Mouse (Mus musculus): Measurements from ENCODE around the gene Eln. TPM values are rescaled to one million over a fixed set of nuclear protein-coding genes. Genes with fewer than 3 reads are reported as not detected.

Eln gene
- total RNA-seq, 2 experiments from 2014 or later: 7.3 to 7.5 TPM

DNA sequence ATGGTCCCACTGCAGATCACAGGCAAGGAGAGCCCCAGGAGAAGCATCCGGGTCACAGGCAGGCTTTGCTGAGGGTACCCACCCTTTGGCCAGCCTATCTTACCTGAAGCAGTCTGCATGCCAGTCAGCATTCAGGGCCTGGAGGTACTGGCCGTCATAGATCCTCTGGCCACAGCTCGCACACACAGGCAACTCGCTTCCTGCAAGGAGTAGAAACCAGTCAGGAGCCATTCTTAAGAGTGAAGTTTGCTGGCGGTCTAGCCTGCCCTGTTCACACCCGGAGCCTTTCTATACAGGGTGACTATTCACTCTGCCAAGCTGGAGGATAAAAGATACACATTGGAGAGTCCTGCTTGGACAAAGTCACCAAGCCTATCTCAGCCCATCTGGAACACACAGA lies 60.6 kb downstream of the Eln start:
- no peak for DNase-seq (ENCODE audit: low spot score in 2 of 2)

GRCm38 (mm10) chr5:134684398-134684797 lies 62.7 kb downstream of the Eln start:
- no peak for DNase-seq (ENCODE audit: low spot score in 2 of 2)

- DNase-seq (ENCODE audit: low spot score in 2 of 2): no peak
These were observed 63.3 kb downstream of the Eln start for GRCm38 (mm10) chr5:134683813-134684212.

GRCm38 (mm10) chr5:134680238-134680637 lies 66.9 kb downstream of the Eln start:
- DNase-seq (ENCODE audit: low spot score in 2 of 2): no peak

DNA sequence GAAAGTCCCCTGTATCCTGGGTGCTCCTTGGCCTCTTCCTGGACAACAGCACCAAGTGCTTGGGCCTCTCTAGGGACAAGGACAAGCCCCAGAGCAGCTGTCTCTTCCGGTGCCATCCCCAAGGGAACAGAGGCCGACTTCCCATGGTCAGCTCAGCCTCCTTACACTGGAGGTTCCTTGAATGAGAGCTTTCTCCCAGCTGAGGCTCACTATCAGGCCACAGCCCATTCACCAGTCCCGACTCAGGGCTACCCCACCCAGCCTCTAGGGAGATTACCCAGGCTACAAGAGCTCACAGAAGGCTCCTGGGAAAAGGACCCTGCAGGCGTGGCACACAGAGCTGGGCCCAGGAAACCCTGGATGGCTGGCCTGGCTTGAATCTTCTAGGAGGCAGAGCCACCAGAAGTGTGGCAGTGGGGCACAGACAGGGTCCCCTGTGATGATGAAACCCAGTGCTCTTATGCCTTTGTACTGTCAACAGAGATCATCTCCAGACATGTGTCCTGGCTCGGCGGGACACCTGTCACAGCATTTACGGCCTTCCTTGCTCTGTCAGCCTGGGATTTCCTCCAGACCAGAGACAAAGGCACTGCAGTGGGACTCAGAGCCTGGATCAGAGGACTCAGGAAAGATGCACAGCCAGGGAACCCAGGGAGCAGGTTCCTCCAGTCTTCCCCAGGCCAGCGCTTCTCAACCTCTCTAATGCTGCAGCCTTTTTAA lies 68.1 kb downstream of the Eln start:
- DNase-seq (ENCODE audit: low spot score in 2 of 2): no peak

DNA sequence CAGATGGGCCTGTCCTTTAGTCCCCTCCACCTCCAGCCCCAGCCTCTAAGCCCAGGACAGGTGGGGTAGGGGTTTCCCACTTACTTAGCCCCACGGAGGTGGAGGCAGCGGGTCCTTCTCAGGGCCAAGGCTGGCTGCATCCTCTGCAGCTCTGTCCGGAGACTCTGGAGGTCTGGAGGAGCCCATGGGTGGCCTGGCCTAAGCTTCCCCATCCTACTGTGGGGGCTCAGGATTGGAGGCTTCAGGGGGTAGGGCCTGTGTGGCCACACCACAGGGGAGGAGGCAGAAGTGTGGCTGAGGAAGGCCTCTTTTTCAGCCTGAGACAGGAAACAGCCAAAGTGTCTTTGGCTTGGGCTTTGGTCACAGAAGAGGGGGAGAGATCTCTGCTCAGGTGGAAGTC lies 69.1 kb downstream of the Eln start:
- DNase-seq (ENCODE audit: low spot score in 2 of 2): no peak

GRCm38 (mm10) chr5:134677491-134677890 lies 69.6 kb downstream of the Eln start:
- DNase-seq (ENCODE audit: low spot score in 2 of 2): no peak

GRCm38 (mm10) chr5:134675956-134676759 lies 71.0 kb downstream of the Eln start:
- DNase-seq (ENCODE audit: low spot score in 2 of 2): peak; percentile 35 to 55

GRCm38 (mm10) chr5:134674977-134675376 lies 72.1 kb downstream of the Eln start:
- DNase-seq (ENCODE audit: low spot score in 2 of 2): no peak

DNA sequence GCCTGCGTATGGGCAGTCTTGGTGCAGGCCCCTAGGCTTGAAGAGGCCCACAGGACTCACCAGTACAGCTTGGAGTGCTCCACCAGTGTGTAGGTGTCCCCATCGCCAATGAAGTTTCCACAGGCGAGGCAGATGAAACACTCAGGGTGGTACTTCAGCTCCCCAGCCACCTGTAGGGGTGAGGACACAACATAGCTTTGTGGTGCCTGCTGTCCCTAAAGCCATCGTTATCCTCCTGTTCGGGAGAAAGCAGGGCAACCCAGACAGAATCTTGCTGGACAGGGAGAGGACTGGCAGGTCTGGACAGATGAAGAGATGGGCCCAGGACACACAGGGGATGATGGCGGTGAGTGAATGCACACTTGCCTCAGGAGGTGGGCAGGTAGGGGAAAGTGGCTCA lies 74.5 kb downstream of the Eln start:
- no peak for DNase-seq (ENCODE audit: low spot score in 2 of 2)

GRCm38 (mm10) chr5:134672198-134672516 lies 75.0 kb downstream of the Eln start:
- DNase-seq (ENCODE audit: low spot score in 2 of 2): no peak

GRCm38 (mm10) chr5:134671335-134672197 lies 75.6 kb downstream of the Eln start:
- DNase-seq (ENCODE audit: low spot score in 2 of 2): no peak

GRCm38 (mm10) chr5:134669001-134669708 lies 78.0 kb downstream of the Eln start:
- DNase-seq (ENCODE audit: low spot score in 2 of 2): no peak

GRCm38 (mm10) chr5:134668495-134668894 lies 78.6 kb downstream of the Eln start:
- DNase-seq (ENCODE audit: low spot score in 2 of 2): peak in 1 of 2 experiments; percentile 56

DNA sequence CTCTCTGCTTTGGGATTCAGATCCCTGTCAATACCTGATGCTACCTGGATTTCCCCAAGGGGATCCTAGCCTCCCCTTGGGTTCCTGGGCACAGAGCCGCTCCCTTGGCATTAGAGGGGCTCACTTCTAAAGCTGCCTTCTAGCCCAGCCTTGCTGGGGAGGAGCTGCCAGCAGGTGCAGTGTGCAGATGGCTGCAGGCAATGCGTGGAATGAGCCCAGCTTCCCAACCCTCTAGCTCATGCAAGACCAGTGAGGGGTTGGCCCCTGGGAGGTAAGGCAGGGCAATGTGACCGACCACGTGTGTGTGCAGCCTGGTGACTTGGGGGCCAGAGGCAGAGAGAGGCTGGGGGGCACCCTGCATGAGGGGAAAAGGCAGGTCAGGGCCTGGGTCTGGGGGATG lies 90.4 kb downstream of the Eln start:
- no peak for DNase-seq (ENCODE audit: low spot score in 2 of 2)

Other genes with a start within 250 kb of the Eln start
- 100 to 1,000 TPM; 116 to 119 TPM for gene Clip2, start 194.9 kb downstream of the Eln start, total RNA-seq (2021)
- under 1 TPM in 1 of 2 experiments, not detected in 1; 0.21 TPM for gene Syna, start 187.2 kb downstream of the Eln start, total RNA-seq (2021)
- 10 to 100 TPM; 54.9 to 64.6 TPM for gene Rfc2, start 166.0 kb downstream of the Eln start, total RNA-seq (2021)
- gene Lat2, start 132.3 kb downstream of the Eln start, total RNA-seq (2021): 1 to 10 TPM; 1.6 to 3.3 TPM
- gene Eif4h, start 107.8 kb downstream of the Eln start, total RNA-seq (2021): 100 to 1,000 TPM; 322 to 329 TPM
- gene Limk1, start 58.7 kb downstream of the Eln start, total RNA-seq (2021): 10 to 100 TPM; 59.8 to 63.7 TPM
- gene Tmem270, start 159.4 kb upstream of the Eln start, total RNA-seq (2021): not detected
- not detected for gene Cldn13, start 168.2 kb upstream of the Eln start, total RNA-seq (2021)
- gene Mettl27, start 185.0 kb upstream of the Eln start, total RNA-seq (2021): 1 to 10 TPM; 7.4 to 9.7 TPM
- gene Cldn4, start 199.6 kb upstream of the Eln start, total RNA-seq (2021): not detected
- gene Cldn3, start 238.9 kb upstream of the Eln start, total RNA-seq (2021): under 1 TPM in 1 of 2 experiments, not detected in 1; 0.49 TPM

Data from left cerebral cortex, adult 18-20 months (tissue).